Mouse (Mus musculus) heart, adult 8-10 months (tissue): Measurements from ENCODE around the gene Galnt9. TPM values are rescaled to one million over a fixed set of nuclear protein-coding genes. Genes with fewer than 3 reads are reported as not detected.

Experiments
- DNase-seq: peaks from one replicate; pipeline ENCODE4 v3.0.0; 2022; ENCODE audit warnings: low spot score
- total RNA-seq, 4 experiments: library from RNA; stranded (reverse); gene quantifications; 2 replicates each; pipeline ENCODE4 v1.2.4; 2022

Gene Galnt9
- total RNA-seq = not detected

GRCm38 (mm10) chr5:110543951-110544690, at the start of gene Galnt9:
TSS of gene Galnt9 (plus strand) at chr5:110544355.
- DNase-seq = no peak

- no peak for DNase-seq
Observed at GRCm38 (mm10) chr5:110494396-110494795, 49.8 kb upstream of the Galnt9 start.

- no peak for DNase-seq
Observed at GRCm38 (mm10) chr5:110495051-110495450, 49.1 kb upstream of the Galnt9 start.

GRCm38 (mm10) chr5:110497556-110497955, 46.6 kb upstream of the Galnt9 start:
- DNase-seq = peak; percentile 46

GRCm38 (mm10) chr5:110498071-110498470, 46.1 kb upstream of the Galnt9 start:
- DNase-seq = no peak

- DNase-seq = no peak
Observed at GRCm38 (mm10) chr5:110500233-110500632, 43.9 kb upstream of the Galnt9 start.

- no peak for DNase-seq
Observed at GRCm38 (mm10) chr5:110503361-110503760, 40.8 kb upstream of the Galnt9 start.

- no peak for DNase-seq
Observed at GRCm38 (mm10) chr5:110505611-110506294, 38.4 kb upstream of the Galnt9 start.

- DNase-seq = no peak
Observed at GRCm38 (mm10) chr5:110506295-110506616, 37.9 kb upstream of the Galnt9 start.

GRCm38 (mm10) chr5:110506856-110507255, 37.3 kb upstream of the Galnt9 start:
- DNase-seq = no peak

- DNase-seq = no peak
Observed at GRCm38 (mm10) chr5:110507943-110508342, 36.2 kb upstream of the Galnt9 start.

GRCm38 (mm10) chr5:110510357-110510756, 33.8 kb upstream of the Galnt9 start:
- no peak for DNase-seq

GRCm38 (mm10) chr5:110513791-110514190, 30.4 kb upstream of the Galnt9 start:
- DNase-seq = no peak

GRCm38 (mm10) chr5:110514694-110515093, 29.5 kb upstream of the Galnt9 start:
- DNase-seq = no peak

GRCm38 (mm10) chr5:110516390-110516789, 27.8 kb upstream of the Galnt9 start:
- DNase-seq = no peak

GRCm38 (mm10) chr5:110518086-110518783, 25.9 kb upstream of the Galnt9 start:
- no peak for DNase-seq

- no peak for DNase-seq
Observed at GRCm38 (mm10) chr5:110520974-110521373, 23.2 kb upstream of the Galnt9 start.

GRCm38 (mm10) chr5:110521822-110522221, 22.3 kb upstream of the Galnt9 start:
- no peak for DNase-seq

GRCm38 (mm10) chr5:110523296-110523695, 20.9 kb upstream of the Galnt9 start:
- DNase-seq = no peak

- no peak for DNase-seq
Observed at GRCm38 (mm10) chr5:110525701-110526100, 18.5 kb upstream of the Galnt9 start.

GRCm38 (mm10) chr5:110526556-110526955, 17.6 kb upstream of the Galnt9 start:
- DNase-seq = no peak

GRCm38 (mm10) chr5:110531091-110531490, 13.1 kb upstream of the Galnt9 start:
- DNase-seq = no peak

GRCm38 (mm10) chr5:110534402-110534801, 9.8 kb upstream of the Galnt9 start:
- DNase-seq = no peak
